Mouse (Mus musculus): ENCODE results near the gene Cdkn3. TPM values are rescaled to one million over a fixed set of nuclear protein-coding genes. Genes with fewer than 3 reads are reported as not detected.
"Not testable (repeated sequence)": the region's sequence is repeated elsewhere in the genome, so short reads cannot be mapped to it uniquely, and the experiment has no call there.

Cdkn3 gene
- total RNA-seq (2021): 1 to 10 TPM; 4.0 to 5.8 TPM
- long read RNA-seq, experiment 1, partial matches to known transcripts: 0 of 1 reads
- long read RNA-seq, experiment 1, other reads (novel, unspliced or antisense): 1 of 1 reads
- long read RNA-seq, experiment 2, partial matches to known transcripts: 0 of 2 reads
- long read RNA-seq, experiment 2, other reads (novel, unspliced or antisense): 2 of 2 reads

DNA sequence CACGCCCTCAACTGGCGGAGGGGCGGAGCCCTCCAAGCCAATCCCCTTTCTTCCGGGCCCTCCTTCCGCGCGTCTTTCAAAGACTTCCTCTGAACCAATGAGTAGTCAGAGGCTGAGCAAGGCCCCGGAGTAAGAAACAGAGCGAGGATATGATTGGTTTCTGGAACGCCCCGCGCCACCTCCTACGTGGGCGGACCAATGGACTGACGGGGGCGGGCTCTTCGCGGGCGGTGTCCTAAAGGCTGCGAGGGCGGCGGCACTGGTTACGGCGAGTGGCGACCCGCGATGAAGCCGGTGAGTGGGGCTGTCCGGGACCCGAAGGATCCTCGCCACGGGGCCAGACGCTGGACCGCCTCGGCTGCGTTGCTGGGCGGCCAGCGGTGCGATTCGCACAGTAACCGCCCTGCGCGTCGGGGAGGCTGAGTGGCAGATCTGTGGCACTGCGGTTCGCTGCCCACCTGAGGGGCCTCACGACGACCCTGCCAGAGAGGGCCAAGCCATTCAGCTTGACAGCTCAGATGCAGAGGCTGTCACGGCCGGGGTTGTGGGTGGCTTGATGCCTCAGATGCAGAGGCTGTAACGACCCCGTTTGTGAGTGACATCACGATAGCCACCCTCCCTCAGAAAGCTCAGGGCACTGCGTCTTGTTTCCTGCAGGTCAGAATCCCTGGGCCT is at the start of gene Cdkn3:
Cdkn3 (plus strand) TSS at position 187 of the 675 bp plus-strand sequence.
- peak; percentile 86 for DNase-seq

- DNase-seq: no peak
Measured at GRCm38 (mm10) chr14:46718483-46718922, 41.8 kb upstream of the Cdkn3 start.

GRCm38 (mm10) chr14:46722031-46722430 is 38.3 kb upstream of the Cdkn3 start:
- peak; percentile 53 for DNase-seq

GRCm38 (mm10) chr14:46723828-46724227 is 36.5 kb upstream of the Cdkn3 start:
- DNase-seq: no peak

DNA sequence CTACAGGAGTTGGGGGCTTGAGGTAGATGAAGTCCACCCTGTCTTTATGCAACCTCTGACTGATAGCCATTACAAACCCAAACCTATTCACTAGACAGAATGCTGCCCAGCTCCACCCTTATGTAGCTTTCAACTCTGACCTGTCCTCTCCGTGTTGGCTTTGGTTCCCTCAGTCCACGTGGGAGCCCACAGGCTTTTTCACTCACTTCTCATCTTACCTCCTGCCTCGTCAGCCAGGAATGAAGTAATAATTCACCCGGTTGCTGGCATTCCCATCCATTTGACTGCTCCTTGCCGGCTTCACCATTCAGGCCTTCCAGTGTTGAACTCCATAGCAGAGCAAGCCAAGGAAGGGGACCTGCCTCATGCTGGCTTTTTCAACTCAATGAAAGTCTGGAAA is 35.4 kb upstream of the Cdkn3 start:
- DNase-seq: no peak

- DNase-seq: no peak
Measured at GRCm38 (mm10) chr14:46725743-46726142, 34.6 kb upstream of the Cdkn3 start.

DNA sequence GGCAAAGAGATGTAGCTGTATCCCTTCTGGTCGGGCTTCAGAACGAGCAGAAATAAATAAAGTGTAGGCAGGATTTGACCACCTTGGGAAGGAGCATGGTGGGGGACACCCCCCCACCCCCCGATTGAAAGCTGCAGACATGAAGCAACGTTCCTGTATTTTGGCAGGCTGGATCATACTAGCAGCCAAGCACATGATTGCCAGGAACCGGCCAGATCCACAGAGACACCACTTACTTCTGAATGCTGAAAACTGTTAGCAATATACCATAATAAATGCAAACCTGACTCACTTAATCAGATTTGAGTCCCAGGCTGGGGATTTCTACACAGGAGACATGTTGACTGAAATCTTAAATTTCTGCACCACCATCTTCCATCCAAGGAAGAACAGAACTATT is 26.1 kb upstream of the Cdkn3 start:
- no peak for DNase-seq

- DNase-seq: no peak
Measured at GRCm38 (mm10) chr14:46734761-46735455, 25.4 kb upstream of the Cdkn3 start.

DNA sequence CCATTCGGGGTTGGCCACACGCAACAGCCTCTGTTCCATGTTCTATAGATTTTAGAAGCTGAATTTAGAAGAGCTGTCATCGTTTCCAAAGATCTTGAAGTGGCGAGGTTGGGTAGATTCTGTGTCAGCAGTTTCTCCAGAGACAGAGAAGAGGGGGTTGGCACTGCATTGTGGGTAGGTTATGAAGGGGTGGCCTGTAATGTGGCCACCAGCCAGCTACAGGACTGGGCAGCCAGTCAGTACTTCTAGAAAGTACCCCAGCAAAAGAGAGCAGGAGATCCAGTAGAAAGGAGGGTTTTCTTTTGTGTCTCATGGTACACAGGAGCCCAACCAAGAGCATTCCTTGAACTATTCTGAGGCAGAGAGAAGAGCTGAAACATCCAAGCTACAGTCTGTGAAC is 24.0 kb upstream of the Cdkn3 start:
- DNase-seq: no peak

DNA sequence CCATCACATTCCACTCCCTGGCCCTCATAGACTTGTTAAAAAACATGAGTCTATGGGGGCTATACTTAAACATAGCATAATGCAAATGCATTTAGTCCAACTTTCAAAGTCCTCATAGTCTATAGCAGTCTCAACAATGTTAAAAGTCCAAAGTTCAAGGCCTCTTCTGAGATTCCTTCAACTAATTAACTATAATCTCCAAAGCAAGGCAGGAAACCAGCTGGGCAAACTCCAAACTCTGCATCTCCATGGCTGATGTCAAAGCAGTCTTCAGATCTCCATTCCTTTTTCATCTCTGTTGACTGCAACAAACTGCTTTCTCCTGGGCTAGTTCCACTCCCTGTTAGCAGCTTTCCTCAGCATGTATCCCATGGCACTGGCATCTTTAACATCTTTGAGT is 23.0 kb upstream of the Cdkn3 start:
- not testable (repeated sequence) for DNase-seq

GRCm38 (mm10) chr14:46742674-46743073 is 17.7 kb upstream of the Cdkn3 start:
- no peak for DNase-seq

GRCm38 (mm10) chr14:46745413-46745812 is 14.9 kb upstream of the Cdkn3 start:
- DNase-seq: no peak

- not testable (repeated sequence) for DNase-seq
Measured at GRCm38 (mm10) chr14:46754371-46754770, 6.0 kb upstream of the Cdkn3 start.

DNA sequence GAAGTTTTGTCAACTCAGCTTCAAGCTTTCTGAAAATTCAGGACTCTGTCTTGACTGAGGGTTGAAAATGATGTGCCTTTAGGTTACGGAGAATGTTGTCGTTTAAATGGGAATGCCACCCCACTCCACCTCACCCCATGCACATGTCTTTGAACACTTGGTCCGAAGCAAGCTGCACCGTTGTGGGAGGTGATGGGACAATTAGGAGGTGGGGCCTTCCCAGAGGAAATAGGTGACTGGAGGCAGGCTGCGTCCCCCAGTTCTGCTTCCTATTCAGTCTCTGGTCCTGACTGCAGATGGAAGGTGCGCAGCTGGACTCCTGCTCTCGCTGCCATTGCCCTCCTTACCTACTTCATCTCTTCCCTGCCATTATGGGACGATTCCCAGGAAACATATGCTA is 4.5 kb upstream of the Cdkn3 start:
- DNase-seq: no peak

- DNase-seq: no peak
Measured at GRCm38 (mm10) chr14:46757736-46758135, 2.6 kb upstream of the Cdkn3 start.

DNA sequence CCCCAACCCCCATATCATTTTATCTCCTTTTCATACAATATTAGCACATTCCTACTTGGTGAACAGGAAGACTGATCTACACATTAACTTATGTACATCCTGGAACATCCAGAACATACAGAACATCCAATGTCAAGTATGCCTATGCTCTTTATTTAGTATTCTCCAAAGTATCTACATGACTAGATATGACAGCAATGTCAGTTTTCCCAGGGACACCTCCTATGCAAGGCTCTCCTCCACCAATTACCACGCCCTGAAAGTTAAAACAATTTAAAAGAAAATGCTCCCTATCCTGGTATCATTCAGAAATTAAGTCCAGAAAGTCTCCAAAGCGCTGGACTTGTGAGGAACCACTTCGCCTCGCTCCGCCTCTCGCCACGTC is 379 bp upstream of the Cdkn3 start:
- DNase-seq: no peak

DNA sequence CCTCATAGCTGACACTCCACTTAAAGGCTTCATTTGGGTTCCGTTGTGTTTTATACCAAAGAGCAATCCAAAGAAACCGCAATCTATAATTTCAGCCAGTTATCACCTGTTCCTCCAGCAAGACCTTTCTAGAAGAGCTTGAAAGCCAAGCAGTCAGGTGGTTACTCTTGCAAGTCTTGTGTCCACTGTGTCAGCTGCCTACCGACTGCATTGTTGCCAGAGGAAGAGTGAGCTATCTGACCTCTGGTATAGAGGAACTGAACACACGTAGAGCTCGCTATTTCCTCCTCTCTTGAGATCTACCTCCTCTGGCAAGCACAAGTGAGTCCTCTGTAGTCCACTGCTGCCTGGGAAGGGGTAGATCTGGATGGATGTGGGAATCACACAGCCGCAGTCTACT is 845 bp downstream of the Cdkn3 start:
- no peak for DNase-seq

- no peak for DNase-seq
Measured at GRCm38 (mm10) chr14:46767116-46767515, 6.8 kb downstream of the Cdkn3 start.

GRCm38 (mm10) chr14:46770036-46770435 is 9.7 kb downstream of the Cdkn3 start:
- no peak for DNase-seq

GRCm38 (mm10) chr14:46778756-46779155 is 18.4 kb downstream of the Cdkn3 start:
- no peak for DNase-seq

DNA sequence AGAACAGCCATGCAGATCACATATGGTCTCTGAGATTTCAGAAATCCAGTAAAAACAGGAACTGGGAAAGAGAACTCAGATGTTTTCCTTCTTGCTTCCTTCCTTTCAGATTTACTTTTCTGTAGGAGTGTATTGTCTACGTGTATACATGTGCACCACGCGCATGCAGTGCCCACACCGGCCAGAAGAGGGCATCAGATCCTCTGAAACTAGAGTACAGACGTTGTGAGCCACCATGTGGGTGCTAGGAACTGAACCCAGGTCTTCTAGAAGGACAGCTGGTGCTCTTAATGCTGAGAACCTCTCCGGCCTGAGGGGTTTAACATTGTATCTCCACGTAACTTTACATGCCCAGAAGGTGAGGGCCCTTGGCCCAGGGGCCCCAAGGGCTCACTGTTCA is 18.9 kb downstream of the Cdkn3 start:
- DNase-seq: no peak

DNA sequence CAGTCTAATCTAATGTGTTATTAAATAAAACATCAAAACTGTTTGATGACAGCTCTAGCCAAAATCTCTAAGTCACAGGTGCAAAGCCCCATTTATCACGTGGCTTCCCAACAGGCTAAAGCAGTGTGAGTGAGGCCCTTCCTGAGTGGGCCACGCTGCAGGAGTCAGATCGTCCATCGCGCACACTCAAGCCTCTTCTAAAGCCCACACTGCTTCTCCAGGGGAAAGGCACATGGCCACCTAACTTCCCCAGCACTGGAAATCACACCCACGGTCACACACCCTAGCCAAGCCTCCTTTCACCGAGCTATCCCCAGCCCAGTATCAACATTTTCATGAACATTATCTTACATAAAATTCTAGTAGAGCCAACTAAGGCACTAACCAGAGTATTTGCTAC is 20.7 kb downstream of the Cdkn3 start:
- DNase-seq: no peak

DNA sequence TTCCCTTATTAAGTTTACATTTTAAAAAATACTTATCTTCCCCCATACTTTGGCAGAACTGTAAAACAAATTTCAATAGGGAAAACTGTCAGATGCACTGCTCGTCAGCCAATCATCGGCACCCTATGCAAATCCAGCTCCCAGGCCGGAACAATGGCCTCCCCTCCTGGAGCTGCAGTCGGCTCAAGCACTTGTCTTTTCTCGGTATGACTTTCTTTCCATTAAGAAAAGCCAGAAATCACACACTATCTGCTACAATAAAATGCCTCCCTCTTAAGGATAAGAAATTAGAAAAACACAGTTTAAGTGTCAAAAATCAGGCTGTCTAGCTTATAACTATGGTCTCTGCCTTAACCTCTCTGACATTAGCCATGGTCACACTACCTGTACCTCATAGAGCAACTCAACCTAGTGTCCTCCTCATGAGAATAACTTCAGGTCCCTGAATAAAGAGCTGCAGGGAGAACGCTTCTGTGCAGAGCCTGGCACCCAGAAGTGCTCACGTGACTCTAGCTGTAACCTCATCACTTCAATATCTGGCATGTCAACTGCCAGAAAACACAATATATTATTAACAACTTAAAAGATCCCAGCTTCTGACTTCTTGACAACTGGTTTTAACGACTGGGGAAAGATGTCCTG is 22.0 kb downstream of the Cdkn3 start:
- no peak for DNase-seq
